ENCODE assay signal across 9 mouse cellular contexts in genomic region chr19:38423884-38424283, GRCm38 (mm10). TPM values are rescaled to one million over a fixed set of nuclear protein-coding genes. Genes with fewer than 3 reads are reported as not detected.
DNase-seq lines count a peak whose midpoint lies in the region; ATAC-seq and TF ChIP-seq lines count a peak whose summit lies in the region.
"Had no signal": no experiment of that assay in that cellular context is flagged by ENCODE, and none has a peak within 500 bp of the region (broad histone marks: within the 10 kb centered on the region; RNA-seq: fewer than 3 reads in every experiment).

No protein-coding gene starts in this region.

- H3K4me1 ChIP-seq in heart, embryonic 12.5 days (replicated peaks) = 0 out of 2 replicates have a peak, but pooled peaks cover 5% of the 10 kb centered on the region
- peaks cover 3% of the 10 kb centered on the region; the same call in 1 of the 2 replicates for H3K4me1 ChIP-seq in liver, postnatal 0 days (ENCODE audit: insufficient read depth)
- no peaks in the 10 kb centered on the region for H3K4me1 ChIP-seq in liver, embryonic 11.5 days (replicated peaks; ENCODE audit: control insufficient read depth, insufficient read depth, low read length)

- no peaks in the 10 kb centered on the region for H3K36me3 ChIP-seq in heart, embryonic 12.5 days
- no peaks in the 10 kb centered on the region for H3K36me3 ChIP-seq in liver, postnatal 0 days (replicated peaks; ENCODE audit: insufficient read depth, low read length)
- no peaks in the 10 kb centered on the region for H3K36me3 ChIP-seq in liver, embryonic 11.5 days (ENCODE audit: control insufficient read depth, insufficient read depth, low read length)
- H3K36me3 ChIP-seq: heart, embryonic 13.5 days had no signal

- no peak overlapping the region for H3K4me3 ChIP-seq in heart, embryonic 12.5 days
- no peak overlapping the region for H3K4me3 ChIP-seq in liver, postnatal 0 days (ENCODE audit: low read depth, low read length)
- H3K4me3 ChIP-seq in liver, embryonic 11.5 days (ENCODE audit: low read depth, low read length) = no peak overlapping the region
- H3K4me3 ChIP-seq: heart, embryonic 13.5 days had no signal

- no peak overlapping the region for H3K9ac ChIP-seq in heart, embryonic 12.5 days
- no peak overlapping the region for H3K9ac ChIP-seq in liver, postnatal 0 days (replicated peaks)
- H3K9ac ChIP-seq in liver, embryonic 11.5 days (ENCODE audit: low read depth, low read length) = no peak overlapping the region
- H3K9ac ChIP-seq: heart, embryonic 13.5 days had no signal

- no peak for ATAC-seq in heart, embryonic 12.5 days (ENCODE audit: insufficient number of reproducible peaks, low FRiP score)
- no peak for ATAC-seq in liver, postnatal 0 days
- ATAC-seq in liver, embryonic 11.5 days (replicated peaks; ENCODE audit: low FRiP score) = no peak

- H3K4me2 ChIP-seq in heart, embryonic 12.5 days = no peak overlapping the region
- no peak overlapping the region for H3K4me2 ChIP-seq in liver, postnatal 0 days (ENCODE audit: low read depth, low read length)
- H3K4me2 ChIP-seq in liver, embryonic 11.5 days = no peak overlapping the region
- H3K4me2 ChIP-seq: heart, embryonic 13.5 days had no signal

- DNase-seq in heart, adult 18-20 months = peak; percentile 20 to 69
- DNase-seq in liver, postnatal 0 days = no peak
- no peak for DNase-seq in liver, embryonic 11.5 days (ENCODE audit: low spot score)
- DNase-seq in brain, adult 2 months (ENCODE audit: low read depth, low spot score) = peak; percentile 50
- DNase-seq in retina, embryonic 14.5 days (ENCODE audit: low spot score) = peak; percentile 66
- DNase-seq in right cerebral cortex, postnatal 25 days = no peak
- no peak for DNase-seq in gastrocnemius, postnatal 25 days

- TF ChIP-seq CTCF in liver, postnatal 0 days (IDR thresholded peaks at IDR 0.05; ENCODE audit: low read depth) = peak; percentile 60

- TF ChIP-seq EP300 in liver, postnatal 0 days (IDR thresholded peaks at IDR 0.05; ENCODE audit: low read depth) = no peak

- no peaks in the 10 kb centered on the region for H3K27me3 ChIP-seq in heart, embryonic 12.5 days (replicated peaks)
- H3K27me3 ChIP-seq in liver, postnatal 0 days (ENCODE audit: insufficient read depth, low read length) = no peaks in the 10 kb centered on the region
- no peaks in the 10 kb centered on the region for H3K27me3 ChIP-seq in liver, embryonic 11.5 days (replicated peaks; ENCODE audit: control insufficient read depth, insufficient read depth, low read length)
- H3K27me3 ChIP-seq: heart, embryonic 13.5 days had no signal

- no peaks in the 10 kb centered on the region for H3K9me3 ChIP-seq in heart, embryonic 12.5 days (replicated peaks)
- H3K9me3 ChIP-seq in liver, postnatal 0 days (ENCODE audit: low read length) = no peaks in the 10 kb centered on the region
- H3K9me3 ChIP-seq in liver, embryonic 11.5 days (ENCODE audit: control insufficient read depth, low read length) = no peaks in the 10 kb centered on the region
- H3K9me3 ChIP-seq: heart, embryonic 13.5 days had no signal

- H3K27ac ChIP-seq in heart, embryonic 12.5 days (ENCODE audit: poor library complexity, severe bottlenecking) = no peak overlapping the region
- H3K27ac ChIP-seq in liver, postnatal 0 days (ENCODE audit: low read depth) = no peak overlapping the region
- no peak overlapping the region for H3K27ac ChIP-seq in liver, embryonic 11.5 days (ENCODE audit: low read depth, low read length)
- H3K27ac ChIP-seq: heart, embryonic 13.5 days had no signal

- WGBS in heart, embryonic 12.5 days = 38% methylated on average over 7 of the region's 7 CpGs
- 45% methylated on average over 7 of the region's 7 CpGs for WGBS in liver, postnatal 0 days (ENCODE audit: insufficient replicate concordance)
- 45% methylated on average over 7 of the region's 7 CpGs for WGBS in liver, embryonic 11.5 days

RNA-seq across cellular contexts. Expression of gene Slc35g1, which starts 28.1 kb away (rescaled TPM):
- total RNA-seq in heart, adult 18-20 months (2021) = 1 to 10 TPM; 2.3 to 2.8 TPM
- polyA plus RNA-seq in heart, embryonic 12.5 days (2016; fragmentation: Nextera tagmentation; extraction: Ambion mirVana) = 3.6 and 4.0 TPM in 2 replicates
- polyA plus RNA-seq in liver, postnatal 0 days (2015; fragmentation: Nextera tagmentation; extraction: Ambion mirVana) = 6.4 and 7.2 TPM in 2 replicates
- polyA plus RNA-seq in liver, embryonic 11.5 days (2014; fragmentation: Nextera tagmentation; extraction: Ambion mirVana) = 9.1 and 9.4 TPM in 2 replicates
- 1 to 10 TPM; 1.4 to 1.6 TPM for total RNA-seq in gastrocnemius, postnatal 25 days (2021)

RNA-seq across cellular contexts. Expression of gene Plce1, which starts 57.0 kb away (rescaled TPM):
- total RNA-seq in heart, adult 18-20 months (2021) = 10 to 100 TPM; 16.2 to 17.0 TPM
- 8.4 and 10.5 TPM in 2 replicates for polyA plus RNA-seq in heart, embryonic 12.5 days (2016; fragmentation: Nextera tagmentation; extraction: Ambion mirVana)
- polyA plus RNA-seq in liver, postnatal 0 days (2015; fragmentation: Nextera tagmentation; extraction: Ambion mirVana) = 0.60 and 0.77 TPM in 2 replicates
- polyA plus RNA-seq in liver, embryonic 11.5 days (2014; fragmentation: Nextera tagmentation; extraction: Ambion mirVana) = 1.1 and 1.9 TPM in 2 replicates
- total RNA-seq in gastrocnemius, postnatal 25 days (2021) = 1 to 10 TPM; 6.1 to 6.7 TPM

Comparison
In these comparisons a context has a peak if more than half of its experiments do, and no peak if none do; other contexts are left out.
1. DNase-seq: peak in heart, adult 18-20 months (2 of 2), brain, adult 2 months (single experiment) and retina, embryonic 14.5 days (single experiment); none in liver, postnatal 0 days (single experiment), liver, embryonic 11.5 days (single experiment), right cerebral cortex, postnatal 25 days (single experiment) and gastrocnemius, postnatal 25 days (single experiment).